Mouse (Mus musculus) limb, embryonic 11.5 days (tissue): ENCODE measurements around the gene Lmo3. TPM values are rescaled to one million over a fixed set of nuclear protein-coding genes. Genes with fewer than 3 reads are reported as not detected.

Experiments
- ATAC-seq: fragments of 200-750 bp; cut with Nextera tagmentation; 2 replicates; pipeline ENCODE4 v1.8.0; 2017; ENCODE audit warnings: low read depth; ENCODE audit not compliant: insufficient number of reproducible peaks, low FRiP score, low TSS enrichment
- DNase-seq: peaks from one replicate; pipeline ENCODE4 v3.0.0-alpha.2; 2015; ENCODE audit warnings: low spot score
- H3K27ac ChIP-seq: fragments of 300-500 bp; sonication (generic); replicated peaks from 2 replicates; pipeline ENCODE4 v1.5.1; 2014; ENCODE audit warnings: low read depth, mild to moderate bottlenecking, low read length
- H3K27me3 ChIP-seq: fragments of 300-500 bp; sonication (generic); 2 replicates; pipeline ENCODE4 v1.6.1; 2014; ENCODE audit warnings: mild to moderate bottlenecking, low read length, mixed read lengths; ENCODE audit not compliant: control insufficient read depth, insufficient read depth
- H3K36me3 ChIP-seq: fragments of 300-500 bp; sonication (generic); 2 replicates; pipeline ENCODE4 v1.6.1; 2014; ENCODE audit warnings: mild to moderate bottlenecking, low read length, moderate library complexity, mixed read lengths; ENCODE audit not compliant: control insufficient read depth, insufficient read depth
- H3K4me1 ChIP-seq: fragments of 300-500 bp; sonication (generic); 2 replicates; pipeline ENCODE4 v1.6.1; 2014; ENCODE audit warnings: low read length, mixed read lengths; ENCODE audit not compliant: control insufficient read depth, insufficient read depth
- H3K4me2 ChIP-seq: fragments of 300-500 bp; sonication (generic); 2 replicates; pipeline ENCODE4 v1.6.1; 2014; ENCODE audit warnings: low read depth, mild to moderate bottlenecking, moderate library complexity; ENCODE audit not compliant: severe bottlenecking
- H3K4me3 ChIP-seq: fragments of 300-500 bp; sonication (generic); 2 replicates; pipeline ENCODE4 v1.5.1; 2014; ENCODE audit warnings: low read depth, low read length
- H3K9ac ChIP-seq: fragments of 300-500 bp; sonication (generic); 2 replicates; pipeline ENCODE4 v1.6.1; 2014; ENCODE audit warnings: mild to moderate bottlenecking, low read length
- H3K9me3 ChIP-seq: fragments of 300-500 bp; sonication (generic); 2 replicates; pipeline ENCODE4 v1.6.1; 2016; ENCODE audit warnings: low read length; ENCODE audit not compliant: control insufficient read depth
- WGBS: fragments of 180-500 bp; shearing (Covaris S2); extraction: QIAGEN DNeasy Blood & Tissue Kit; methylation state at CpG from one replicate; pipeline ENCODE4 v1.1.7; 2014; 5-methylcytosine and 5-hydroxymethylcytosine counted together
- polyA plus RNA-seq: library from polyadenylated mRNA; unstranded; fragments of >200 nt; fragmentation: Nextera tagmentation; extraction: Ambion mirVana; gene quantifications from 2 replicates; pipeline ENCODE4 v1.2.1, GENCODE M21; 2014

Lmo3 gene
- polyA plus RNA-seq, 1 experiment from 2014 or later = 6.1 TPM

- no peak for ATAC-seq
- no peaks in the 10 kb centered on the region for H3K9me3 ChIP-seq
- WGBS = 97% methylated on average over 14 of the region's 14 CpGs
- H3K27ac ChIP-seq = no peak overlapping the region
- H3K27me3 ChIP-seq = no peaks in the 10 kb centered on the region
- no peak overlapping the region for H3K9ac ChIP-seq
- no peak overlapping the region for H3K4me2 ChIP-seq
- no peaks in the 10 kb centered on the region for H3K36me3 ChIP-seq
- H3K4me3 ChIP-seq = no peak overlapping the region
- H3K4me1 ChIP-seq = no peaks in the 10 kb centered on the region
- no peak for DNase-seq
These were observed 258.4 kb downstream of the Lmo3 start for GRCm38 (mm10) chr6:138323325-138323724.

- no peak overlapping the region for H3K27ac ChIP-seq
- no peak for DNase-seq
- 84% methylated on average over 8 of the region's 8 CpGs for WGBS
- no peak overlapping the region for H3K9ac ChIP-seq
- ATAC-seq = no peak
- H3K36me3 ChIP-seq = no peaks in the 10 kb centered on the region
- no peak overlapping the region for H3K4me2 ChIP-seq
- no peaks in the 10 kb centered on the region for H3K4me1 ChIP-seq
- H3K27me3 ChIP-seq = no peaks in the 10 kb centered on the region
- no peak overlapping the region for H3K4me3 ChIP-seq
- no peaks in the 10 kb centered on the region for H3K9me3 ChIP-seq
These were observed 261.5 kb downstream of the Lmo3 start for GRCm38 (mm10) chr6:138320190-138320737.

Other genes starting within 250 kb of the Lmo3 start
- not detected in 2 replicates for gene Igbp1b, start 76.6 kb upstream of the Lmo3 start, polyA plus RNA-seq